Mouse (Mus musculus) CD4-positive helper T cell, adult 2 months (primary cell): ENCODE results near the gene Ptpa.
"Not testable (repeated sequence)": the region's sequence is repeated elsewhere in the genome, so short reads cannot be mapped to it uniquely, and the experiment has no call there.

ENCODE experiments used
- DNase-seq: peaks from one replicate; pipeline ENCODE4 v3.0.0-alpha.2; 2012; ENCODE audit warnings: low read depth, missing footprints, low spot score

The Ptpa gene

GRCm38 (mm10) chr2:30402351-30402826, 13.4 kb upstream of the Ptpa start:
- no peak for DNase-seq

DNA sequence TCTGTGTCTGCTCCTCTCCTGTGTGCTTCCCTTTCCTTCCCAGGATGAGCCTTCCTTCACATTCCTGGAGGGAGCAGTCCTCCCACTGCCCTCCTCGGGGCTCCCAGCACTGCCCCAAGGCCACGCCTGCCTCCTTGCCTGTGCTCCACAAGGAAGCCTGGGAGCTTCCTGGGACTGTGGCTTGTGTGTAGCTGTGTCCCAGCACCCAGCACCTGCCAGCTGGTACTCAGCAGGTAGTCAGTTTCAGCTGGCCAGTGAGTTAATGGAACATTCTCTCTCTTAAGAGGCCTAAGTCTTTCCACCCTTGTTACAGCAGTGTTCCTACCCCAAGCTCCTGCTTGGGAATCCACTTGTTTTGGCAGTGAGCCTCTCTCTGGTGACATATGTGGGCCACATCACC, 13.0 kb upstream of the Ptpa start:
- no peak for DNase-seq

GRCm38 (mm10) chr2:30403870-30404269, 12.0 kb upstream of the Ptpa start:
- no peak for DNase-seq

- DNase-seq, result no peak
These were observed 8.6 kb upstream of the Ptpa start for GRCm38 (mm10) chr2:30407221-30407620.

GRCm38 (mm10) chr2:30407778-30408177, 8.1 kb upstream of the Ptpa start:
- no peak for DNase-seq

DNA sequence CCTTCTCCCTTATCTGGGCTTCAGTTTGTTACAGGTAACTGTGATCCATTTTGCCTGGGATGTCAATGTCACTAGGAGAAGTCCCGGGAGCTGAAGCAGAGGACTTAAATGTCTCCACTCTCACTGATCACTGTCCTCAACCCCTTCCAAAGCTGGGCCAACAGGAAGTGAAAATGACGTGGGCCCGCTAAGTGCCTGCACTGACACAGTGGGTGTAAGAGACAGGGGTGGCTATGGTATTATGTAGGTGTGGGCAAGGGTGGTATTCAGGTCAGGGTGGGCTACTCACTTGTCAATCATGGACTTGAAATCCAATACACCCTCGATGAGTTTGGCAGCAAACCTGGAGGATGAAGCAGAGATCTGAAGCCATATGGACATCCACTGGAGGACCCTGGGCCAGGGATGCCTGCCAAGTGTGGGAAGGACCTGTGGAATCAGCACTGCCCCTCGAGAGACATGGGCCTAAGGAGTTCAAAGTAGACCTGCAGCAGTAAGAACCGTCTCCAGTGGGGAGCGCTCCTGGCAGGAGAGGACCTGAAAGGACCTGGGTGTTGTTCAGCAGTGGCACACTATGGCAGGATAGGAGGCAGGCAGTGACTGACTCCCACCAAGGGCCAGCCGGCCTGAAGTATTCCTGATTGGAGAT, 7.3 kb upstream of the Ptpa start:
- DNase-seq, result no peak

DNA sequence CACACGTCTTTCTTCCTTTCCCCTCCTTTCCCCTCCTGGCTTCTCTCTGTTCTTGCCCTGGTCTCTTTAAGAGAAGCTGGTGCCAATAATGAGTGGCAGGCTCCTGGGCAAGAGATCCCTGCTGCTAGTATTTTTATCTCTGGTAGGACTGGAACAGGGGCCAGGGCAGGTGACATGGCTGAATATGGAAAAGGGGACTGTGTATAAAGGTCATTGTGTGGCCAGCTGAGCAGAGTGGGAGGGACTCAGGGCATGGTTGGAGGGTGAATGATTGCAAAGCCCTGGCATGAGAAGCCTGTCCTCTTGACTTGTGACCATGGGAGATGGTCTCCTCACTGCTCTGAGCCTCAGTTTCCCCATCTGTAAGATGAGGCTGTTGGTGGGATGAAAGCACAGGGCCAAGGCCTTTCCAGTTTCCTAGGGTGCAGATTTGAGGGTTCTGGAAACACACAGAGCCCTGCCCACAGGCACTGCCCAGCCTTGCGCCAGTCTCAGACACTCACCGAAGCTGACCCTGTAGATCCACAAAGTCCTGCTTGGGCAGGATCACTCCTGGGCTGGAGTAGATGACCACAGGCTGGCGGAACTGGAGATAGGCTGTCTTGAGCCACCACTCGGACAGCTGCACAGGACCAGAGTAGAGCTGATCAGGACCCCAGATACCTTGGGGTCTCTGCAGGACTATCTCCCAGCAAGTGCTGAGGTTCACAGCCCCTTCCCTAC, 6.2 kb upstream of the Ptpa start:
- DNase-seq, result no peak

DNA sequence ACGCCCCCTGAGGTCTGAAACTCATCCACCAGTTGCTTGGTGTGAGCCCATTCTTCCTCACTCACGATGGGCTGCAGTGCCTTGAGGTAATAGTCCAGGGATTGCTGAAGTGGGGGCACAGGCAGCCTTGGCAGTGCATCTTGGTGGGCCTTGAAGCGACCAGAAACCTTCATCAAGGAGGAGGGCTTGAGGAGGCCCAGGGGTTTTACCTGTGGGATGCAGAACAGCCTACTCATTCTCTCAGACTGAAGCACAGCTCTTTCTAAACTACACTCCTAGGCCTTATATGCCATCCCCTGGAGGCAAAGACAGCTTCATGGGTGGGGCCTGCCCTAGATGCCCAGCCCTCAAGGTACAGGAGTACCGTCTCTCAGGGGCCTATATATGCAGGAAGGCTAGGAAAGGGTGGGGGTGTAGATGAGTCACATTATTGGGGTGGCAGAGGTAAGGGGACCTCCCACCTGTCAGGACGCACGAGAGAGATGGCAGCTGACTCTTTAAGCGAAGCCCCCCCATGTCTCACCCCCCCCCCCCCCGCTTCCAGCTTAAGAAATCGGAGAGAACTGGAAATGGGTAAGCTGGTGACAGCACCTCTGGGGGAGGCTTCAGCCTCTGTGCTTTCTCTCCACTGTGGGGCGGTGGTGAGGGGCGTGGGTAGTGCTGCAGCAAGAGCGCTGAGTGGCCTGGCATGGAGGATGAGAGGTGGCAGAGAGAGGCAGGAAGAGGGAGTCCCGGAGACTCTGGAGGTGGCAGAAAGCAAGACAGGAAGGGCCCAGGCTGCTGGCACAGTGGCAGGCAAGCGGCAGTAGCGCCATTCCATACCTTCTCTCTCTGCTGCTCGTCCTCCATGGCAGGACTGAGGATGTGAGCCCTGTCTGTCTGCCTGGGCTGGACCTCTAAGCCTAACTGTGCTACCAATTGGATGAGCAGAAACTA, 2.5 kb upstream of the Ptpa start:
- DNase-seq, result no peak

GRCm38 (mm10) chr2:30414101-30414500, 1.7 kb upstream of the Ptpa start:
- DNase-seq, result no peak

- no peak for DNase-seq
These were observed 1.2 kb upstream of the Ptpa start for GRCm38 (mm10) chr2:30414681-30415080.

DNA sequence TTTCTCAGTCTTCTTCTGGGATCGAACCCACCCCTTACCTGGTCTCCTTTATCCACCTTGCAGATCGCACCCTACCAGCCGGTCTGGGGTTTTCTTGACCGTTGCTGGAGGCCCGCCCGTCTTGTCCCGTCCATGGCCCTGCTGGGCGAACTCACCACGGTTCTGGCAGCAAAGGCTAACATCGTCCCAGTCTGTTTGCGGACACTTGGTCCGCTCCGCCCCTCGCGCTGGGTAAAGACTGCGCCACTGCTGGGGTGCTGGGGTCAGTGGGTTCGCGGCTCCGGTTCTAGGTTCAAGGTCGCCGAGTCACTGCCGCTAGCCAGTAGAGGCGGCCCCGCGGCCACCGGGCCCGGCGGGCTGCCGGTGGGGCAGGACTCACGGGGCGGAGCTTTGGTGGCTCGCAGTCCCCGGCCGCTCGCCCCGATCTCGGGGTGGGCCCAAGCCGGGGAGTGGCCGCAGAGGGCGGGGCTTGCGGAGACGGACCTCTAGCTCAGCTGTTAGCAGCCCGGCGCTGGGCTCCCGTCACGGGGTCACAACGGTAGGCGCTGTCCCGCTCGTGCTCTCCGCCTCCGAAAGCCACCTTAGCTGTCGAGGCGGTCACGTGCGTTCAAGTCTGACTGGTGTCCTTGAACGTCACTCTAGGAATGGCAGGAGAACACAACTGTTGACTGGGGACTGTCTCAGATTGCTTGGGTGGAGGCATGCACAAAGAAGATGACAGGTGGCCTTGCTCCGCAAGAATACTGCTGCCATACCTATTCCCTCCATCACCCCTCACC, 493 bp upstream of the Ptpa start, which contains the start of gene Crat:
Gene Crat (minus strand): TSS at position 657 of the 779 bp plus-strand sequence.
- no peak for DNase-seq

GRCm38 (mm10) chr2:30416649-30416965, 768 bp downstream of the Ptpa start:
- no peak for DNase-seq

- DNase-seq, result not testable (repeated sequence)
These were observed 1.3 kb downstream of the Ptpa start for GRCm38 (mm10) chr2:30417154-30417553.

- DNase-seq, result no peak
These were observed 1.8 kb downstream of the Ptpa start for GRCm38 (mm10) chr2:30417595-30418165.

DNA sequence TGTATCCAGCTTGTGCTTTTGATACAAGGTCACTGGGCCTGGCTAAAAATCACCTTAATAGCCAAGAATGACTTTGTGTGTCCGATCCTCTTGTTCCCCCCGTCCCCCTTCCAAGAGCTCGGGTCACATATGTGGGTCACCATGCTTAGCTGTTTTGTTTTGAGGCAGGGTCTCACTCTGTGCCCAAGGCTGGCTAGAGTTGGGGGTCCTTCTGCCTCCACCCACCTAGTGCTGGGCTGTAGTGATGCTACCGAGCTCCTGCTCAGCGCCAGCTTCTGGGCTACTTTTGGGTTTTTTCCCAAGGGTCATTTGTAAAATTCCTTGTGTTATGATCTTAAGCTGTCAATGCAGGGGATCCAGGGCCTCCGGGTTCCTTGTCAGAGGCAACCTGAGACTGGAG, 2.4 kb downstream of the Ptpa start:
- no peak for DNase-seq

DNA sequence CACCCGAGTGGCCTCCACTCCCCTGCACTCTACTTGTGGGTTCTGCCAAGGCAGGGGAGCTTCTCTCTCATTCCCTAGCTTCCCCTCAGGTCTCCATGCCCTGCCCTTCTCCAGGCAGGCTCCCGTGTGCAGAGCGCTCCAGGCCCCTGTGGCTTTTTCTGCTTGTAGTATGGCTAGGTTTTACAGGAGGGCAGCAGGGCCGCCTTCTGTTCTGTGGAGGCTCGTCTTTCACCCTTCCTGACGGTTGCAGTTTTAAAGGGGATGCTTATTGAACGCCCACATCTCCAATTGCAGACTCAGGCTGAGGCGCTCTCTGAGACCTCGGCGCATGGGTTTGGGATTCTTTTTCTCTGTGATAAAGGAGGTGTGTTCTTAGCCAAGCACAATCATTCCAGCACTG, 3.3 kb downstream of the Ptpa start:
- no peak for DNase-seq

- DNase-seq, result no peak
These were observed 5.6 kb downstream of the Ptpa start for GRCm38 (mm10) chr2:30421432-30421831.

DNA sequence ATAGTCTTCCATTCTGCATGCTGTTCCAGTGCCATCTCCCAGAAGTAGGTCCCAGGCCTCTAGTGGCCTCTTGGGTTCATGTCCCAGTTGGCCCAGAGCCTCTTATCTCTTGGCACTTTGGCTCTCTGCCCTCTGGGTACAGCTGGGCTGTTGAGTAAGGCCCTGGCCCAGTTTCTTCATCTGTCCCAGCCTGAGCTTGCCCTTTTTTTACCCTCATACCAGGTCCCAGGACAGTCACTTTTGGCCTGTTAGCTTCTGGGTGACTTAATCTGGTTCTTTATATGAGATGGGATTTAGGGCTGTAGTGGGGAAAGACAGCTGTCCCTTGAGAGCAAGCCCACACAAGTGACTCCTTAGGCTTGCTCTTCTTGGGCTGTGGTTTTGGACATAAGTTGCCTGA, 13.3 kb downstream of the Ptpa start:
- no peak for DNase-seq

DNA sequence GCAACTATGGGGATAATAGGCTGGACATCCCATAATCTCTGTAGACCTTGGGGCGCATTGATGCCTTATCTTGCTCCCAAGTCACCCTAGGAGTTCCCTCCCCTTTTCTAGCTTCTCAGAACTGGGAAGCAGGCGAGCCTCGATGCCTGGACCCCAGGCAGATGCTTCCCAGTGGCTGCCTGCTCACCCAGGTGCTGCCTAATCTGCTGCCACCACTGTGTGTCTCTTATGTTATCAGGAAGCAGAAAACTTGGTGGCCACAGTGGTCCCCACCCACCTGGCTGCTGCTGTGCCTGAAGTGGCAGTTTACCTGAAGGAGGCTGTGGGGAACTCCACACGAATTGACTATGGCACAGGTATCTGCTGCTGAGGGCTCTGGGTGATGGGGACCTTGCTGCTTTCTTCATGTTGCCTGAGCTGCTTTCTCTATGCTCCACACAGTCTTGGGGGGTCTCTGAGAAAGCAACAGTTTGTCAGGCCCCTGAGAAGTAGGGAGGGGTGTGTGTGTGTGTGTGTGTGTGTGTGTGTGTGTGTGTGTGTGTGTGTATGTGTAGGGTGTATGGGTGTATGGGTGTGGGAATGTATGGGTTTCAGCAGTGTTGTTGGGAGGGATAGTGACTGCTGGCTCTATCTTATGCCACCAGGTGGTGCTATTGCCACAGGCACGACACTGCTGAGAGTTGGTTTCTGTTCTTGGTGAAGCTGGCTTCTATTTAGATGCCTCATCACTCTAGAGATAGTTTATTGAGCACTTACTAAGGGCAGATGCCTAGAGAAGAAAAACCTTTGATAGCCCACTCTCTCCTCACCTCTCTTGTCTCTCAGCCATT, 19.7 kb downstream of the Ptpa start:
- DNase-seq, result peak; percentile 77

GRCm38 (mm10) chr2:30436156-30436545, 20.3 kb downstream of the Ptpa start:
- no peak for DNase-seq
